Mouse (Mus musculus) megakaryocyte progenitor cell, adult 5-6 weeks (primary cell): ENCODE data around the gene Cdh1. TPM values are rescaled to one million over a fixed set of nuclear protein-coding genes. Genes with fewer than 3 reads are reported as not detected.

Source experiments
- total RNA-seq, 2 experiments: library from RNA; stranded (forward) in 1 of 2; stranded (reverse) in 1 of 2; fragments of 157-497, 149-512 nt in 1 of 2; fragments of 200-1000 nt in 1 of 2; gene quantifications; 2 replicates each; pipeline versions ENCODE4 v1.2.3 to v1.2.4; 2015 to 2017

Gene Cdh1
- total RNA-seq, 2 experiments from 2014 or later, result 0.62 to 1.2 TPM

Other genes with a start within 250 kb of the Cdh1 start
- 5.9 and 10.2 TPM in 2 replicates for gene Zfp90, start 188.0 kb upstream of the Cdh1 start, total RNA-seq (2015)
- gene Zfp90, start 188.0 kb upstream of the Cdh1 start, total RNA-seq (2017), result 6.2 and 8.4 TPM in 2 replicates
- not detected in 2 replicates for gene 6030452D12Rik, start 102.8 kb upstream of the Cdh1 start, total RNA-seq (2015)
- gene 6030452D12Rik, start 102.8 kb upstream of the Cdh1 start, total RNA-seq (2017), result not detected in 2 replicates
- gene Cdh3, start 92.5 kb upstream of the Cdh1 start, total RNA-seq (2015), result not detected in 2 replicates
- gene Cdh3, start 92.5 kb upstream of the Cdh1 start, total RNA-seq (2017), result not detected in 2 replicates
- gene Gm10073, start 29.9 kb upstream of the Cdh1 start, total RNA-seq (2015), result 111 and 130 TPM in 2 replicates
- gene Gm10073, start 29.9 kb upstream of the Cdh1 start, total RNA-seq (2017), result 8.4 and 9.5 TPM in 2 replicates
- 6.4 and 8.0 TPM in 2 replicates for gene Tango6, start 79.7 kb downstream of the Cdh1 start, total RNA-seq (2015)
- gene Tango6, start 79.7 kb downstream of the Cdh1 start, total RNA-seq (2017), result 5.6 and 5.7 TPM in 2 replicates